Mouse (Mus musculus): ENCODE data around the gene Pigb.

- TF ChIP-seq CTCF (IDR thresholded peaks at IDR 0.05; ENCODE audit: borderline replicate concordance, extremely low read depth, insufficient read depth, insufficient read length) = no peak
- TF ChIP-seq POLR2A (IDR thresholded peaks at IDR 0.05; ENCODE audit: borderline replicate concordance, extremely low read depth, insufficient read depth, insufficient read length, poor library complexity, severe bottlenecking) = no peak
Measured at GRCm38 (mm10) chr9:73087581-73087980, 47.4 kb upstream of the Pigb start.
